ENCODE assay signal across 30 mouse cellular contexts in the genomic region with DNA sequence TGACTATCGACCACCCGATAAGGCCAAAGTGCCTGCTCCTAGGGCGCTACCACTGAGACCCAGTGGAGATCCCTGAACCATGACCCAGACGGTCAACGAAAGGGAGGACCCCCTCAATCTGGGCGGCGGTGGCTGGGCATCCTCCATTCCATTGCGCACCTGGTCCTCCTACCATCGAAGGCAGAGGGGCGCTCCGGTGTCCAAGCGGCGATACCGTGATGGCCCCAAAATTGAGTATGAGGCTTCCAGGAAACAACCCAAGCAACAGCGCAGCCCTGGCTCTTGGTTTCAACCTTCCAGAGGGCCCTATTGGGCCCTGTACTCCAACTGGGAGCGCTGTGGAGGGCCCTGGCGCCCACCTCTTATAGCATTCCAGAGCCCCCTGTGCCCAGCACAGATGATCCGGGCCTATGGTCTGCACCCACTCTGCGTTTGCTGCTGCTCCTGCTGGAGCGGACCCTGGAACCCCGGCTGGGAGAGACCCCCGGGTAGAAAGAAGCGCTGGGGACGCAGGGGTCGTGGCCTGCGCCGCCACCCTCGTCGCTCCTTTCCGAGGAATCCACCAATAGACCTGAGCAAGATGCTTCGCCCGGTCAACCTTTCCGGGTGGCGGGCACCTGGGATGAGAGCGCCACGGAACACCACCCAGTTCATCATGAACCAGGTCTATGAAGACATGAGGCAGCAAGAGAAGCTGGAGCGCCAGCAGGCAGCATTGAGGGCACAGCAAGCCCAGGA. TPM values are rescaled to one million over a fixed set of nuclear protein-coding genes. Genes with fewer than 3 reads are reported as not detected.
A peak's percentile ranks its signal among the peaks of the same experiment; 100 is the strongest.
DNase-seq lines count a peak whose midpoint lies in the region; ATAC-seq and TF ChIP-seq lines count a peak whose summit lies in the region.
"Had no signal": no experiment of that assay in that cellular context is flagged by ENCODE, and none has a peak within 500 bp of the region (broad histone marks: within the 10 kb centered on the region; RNA-seq: fewer than 3 reads in every experiment).

No protein-coding gene starts in this region.

- H3K9me3 ChIP-seq in megakaryocyte, embryonic 14.5 days: peaks cover 20% of the 10 kb centered on the region
- no peaks in the 10 kb centered on the region for H3K9me3 ChIP-seq in ES-Bruce4 (replicated peaks; ENCODE audit: control insufficient read depth, insufficient read depth, low read length, poor library complexity, severe bottlenecking)
- H3K9me3 ChIP-seq: embryonic facial prominence, embryonic 12.5 days had no signal

- H3K4me1 ChIP-seq in megakaryocyte, embryonic 14.5 days: no peaks in the 10 kb centered on the region
- no peaks in the 10 kb centered on the region for H3K4me1 ChIP-seq in ES-Bruce4 (ENCODE audit: control insufficient read depth, insufficient read depth, low read length)
- H3K4me1 ChIP-seq: embryonic facial prominence, embryonic 12.5 days; hindbrain, embryonic 12.5 days had no signal

- H3K4me3 ChIP-seq in megakaryocyte, embryonic 14.5 days (replicated peaks): peak overlapping the region; percentile 12
- peak overlapping the region; percentile 58 for H3K4me3 ChIP-seq in ES-Bruce4 (ENCODE audit: low read depth, low read length)
- H3K4me3 ChIP-seq: embryonic facial prominence, embryonic 12.5 days; hindbrain, embryonic 12.5 days had no signal

- no peak for TF ChIP-seq CTCF in ES-Bruce4 (IDR thresholded peaks at IDR 0.05; ENCODE audit: low read depth, low read length)

- no peaks in the 10 kb centered on the region for H3K27me3 ChIP-seq in megakaryocyte, embryonic 14.5 days (replicated peaks)
- no peaks in the 10 kb centered on the region for H3K27me3 ChIP-seq in ES-Bruce4 (ENCODE audit: control insufficient read depth, insufficient read depth, low read length, poor library complexity, severe bottlenecking)
- H3K27me3 ChIP-seq: embryonic facial prominence, embryonic 12.5 days; hindbrain, embryonic 12.5 days had no signal

- intact Hi-C loops in gastrocnemius, postnatal 14 days (cut with DNase I; ENCODE audit: low total_unique reads): loop anchor here (5.0 kb wide), 1 partner anchor 316 kb away; no protein-coding TSS in a partner anchor

- no peaks in the 10 kb centered on the region for H3K36me3 ChIP-seq in megakaryocyte, embryonic 14.5 days (replicated peaks; ENCODE audit: low read length)
- H3K36me3 ChIP-seq in ES-Bruce4 (ENCODE audit: control insufficient read depth, insufficient read depth, low read length, poor library complexity, severe bottlenecking): no peaks in the 10 kb centered on the region
- H3K36me3 ChIP-seq: embryonic facial prominence, embryonic 12.5 days; hindbrain, embryonic 12.5 days had no signal

- no peak for TF ChIP-seq EP300 in ES-Bruce4 (IDR thresholded peaks at IDR 0.05; ENCODE audit: insufficient read depth, low read depth, low read length)

- H3K27ac ChIP-seq in ES-Bruce4 (ENCODE audit: insufficient read depth, low read length): no peak overlapping the region
- H3K27ac ChIP-seq: embryonic facial prominence, embryonic 12.5 days; hindbrain, embryonic 12.5 days had no signal

- no peak for TF ChIP-seq POLR2A in ES-Bruce4 (IDR thresholded peaks at IDR 0.05; ENCODE audit: insufficient read depth, low read length)

- ATAC-seq in megakaryocyte, adult 5-6 weeks (ENCODE audit: poor library complexity, severe bottlenecking): no peak
- ATAC-seq: forebrain, embryonic 14.5 days; lung, postnatal 0 days had no signal

- no peak overlapping the region for H3K9ac ChIP-seq in ES-Bruce4 (ENCODE audit: low read depth, poor library complexity, severe bottlenecking)
- H3K9ac ChIP-seq: embryonic facial prominence, embryonic 12.5 days; hindbrain, embryonic 12.5 days had no signal

- DNase-seq in gastrocnemius, postnatal 14 days: peak; percentile 3
- DNase-seq in gastrocnemius, postnatal 10 days: no peak
- peak; percentile 39 for DNase-seq in testis, postnatal 10 days (ENCODE audit: low spot score)
- DNase-seq in urinary bladder, postnatal 25 days (ENCODE audit: low spot score): no peak
- DNase-seq: adrenal gland, postnatal 10 days; cerebellum, adult 11 months; cerebellum, adult 9-10 months; embryo, embryonic 11 days; kidney, adult 11 months; kidney, postnatal 14 days; layer of hippocampus, adult 9-11 months; lung, adult 18-20 months; thymus, postnatal 14 days had no signal

RNA-seq across cellular contexts. Expression of a gene that starts 0.7 kb away (rescaled TPM):
- total RNA-seq in gastrocnemius, postnatal 14 days (2021): not detected
- total RNA-seq in gastrocnemius, postnatal 10 days (2021): not detected
- not detected in 2 replicates for polyA plus RNA-seq in megakaryocyte, embryonic 14.5 days (2012; ENCODE audit: insufficient read depth, low replicate concordance)
- total RNA-seq in megakaryocyte, adult 5-6 weeks (2015): not detected in 2 replicates
- total RNA-seq in megakaryocyte, adult 5-6 weeks (2017): not detected in 2 replicates
- polyA plus RNA-seq in ES-Bruce4 (2011; ENCODE audit: insufficient read depth, insufficient read length, low read depth, missing spikeins): not detected in 2 replicates
- total RNA-seq: adrenal gland, postnatal 10 days; ES-E14; heart, postnatal 25 days; left cerebral cortex, postnatal 10 days; liver, adult 2 months had no signal
- polyA plus RNA-seq: embryonic facial prominence, embryonic 12.5 days; forebrain, embryonic 14.5 days; heart, embryonic 14.5 days; kidney, embryonic 14.5 days; limb, embryonic 11.5 days; liver, adult 2 months; lung, postnatal 0 days; neural tube, embryonic 14.5 days; urinary bladder, adult 2 months had no signal

RNA-seq across cellular contexts. Expression of a gene that starts 33.0 kb away (rescaled TPM):
- total RNA-seq in gastrocnemius, postnatal 14 days (2021): not detected
- total RNA-seq in gastrocnemius, postnatal 10 days (2021): not detected
- not detected in 2 replicates for polyA plus RNA-seq in megakaryocyte, embryonic 14.5 days (2012; ENCODE audit: insufficient read depth, low replicate concordance)
- not detected in 2 replicates for total RNA-seq in megakaryocyte, adult 5-6 weeks (2015)
- total RNA-seq in megakaryocyte, adult 5-6 weeks (2017): not detected in 2 replicates
- not detected in 2 replicates for polyA plus RNA-seq in ES-Bruce4 (2011; ENCODE audit: insufficient read depth, insufficient read length, low read depth, missing spikeins)
- total RNA-seq: adrenal gland, postnatal 10 days; ES-E14; heart, postnatal 25 days; liver, adult 2 months had no signal
- polyA plus RNA-seq: embryonic facial prominence, embryonic 12.5 days; forebrain, embryonic 14.5 days; gonadal fat pad, adult 2 months; heart, embryonic 14.5 days; hindbrain, embryonic 12.5 days; kidney, embryonic 14.5 days; limb, embryonic 11.5 days; liver, adult 2 months; lung, postnatal 0 days; neural tube, embryonic 14.5 days; urinary bladder, adult 2 months had no signal

RNA-seq across cellular contexts. Expression of a gene that starts 49.7 kb away (rescaled TPM):
- total RNA-seq in gastrocnemius, postnatal 14 days (2021): under 1 TPM in 1 of 2 experiments, not detected in 1; 0.18 TPM
- total RNA-seq in gastrocnemius, postnatal 10 days (2021): under 1 TPM; 0.38 TPM
- polyA plus RNA-seq in megakaryocyte, embryonic 14.5 days (2012; ENCODE audit: insufficient read depth, low replicate concordance): not detected in 2 replicates
- total RNA-seq in megakaryocyte, adult 5-6 weeks (2015): not detected in 2 replicates
- total RNA-seq in megakaryocyte, adult 5-6 weeks (2017): not detected in 2 replicates
- not detected in 2 replicates for polyA plus RNA-seq in ES-Bruce4 (2011; ENCODE audit: insufficient read depth, insufficient read length, low read depth, missing spikeins)
- total RNA-seq: ES-E14 had no signal
- polyA plus RNA-seq: kidney, embryonic 14.5 days; liver, adult 2 months; lung, postnatal 0 days; neural tube, embryonic 14.5 days had no signal

Comparison
In these comparisons a context has a peak if more than half of its experiments do, and no peak if none do; other contexts are left out.
1. DNase-seq: peak in gastrocnemius, postnatal 14 days (single experiment) and testis, postnatal 10 days (single experiment); none in gastrocnemius, postnatal 10 days (single experiment) and urinary bladder, postnatal 25 days (single experiment).